7 mouse cellular contexts compared by ENCODE assay signal in genomic region chr12:100958621-100959592, GRCm38 (mm10). TPM values are rescaled to one million over a fixed set of nuclear protein-coding genes. Genes with fewer than 3 reads are reported as not detected.
A peak's percentile ranks its signal among the peaks of the same experiment; 100 is the strongest.
DNase-seq lines count a peak whose midpoint lies in the region; ATAC-seq and TF ChIP-seq lines count a peak whose summit lies in the region.

No protein-coding gene starts in this region.

- H3K4me1 ChIP-seq in neural tube, embryonic 13.5 days (replicated peaks): peaks cover 31% of the 10 kb centered on the region
- H3K4me1 ChIP-seq in embryonic facial prominence, embryonic 15.5 days: peaks cover 24% of the 10 kb centered on the region
- peaks cover 13% of the 10 kb centered on the region; the same call in 1 of the 2 replicates for H3K4me1 ChIP-seq in heart, postnatal 0 days (ENCODE audit: control insufficient read depth, insufficient read depth)
- H3K4me1 ChIP-seq in spleen, adult 2 months (ENCODE audit: control insufficient read depth, insufficient read depth, insufficient read length): no peaks in the 10 kb centered on the region; the same call in 1 of the 2 replicates

- TF ChIP-seq POLR2A in spleen, adult 2 months (IDR thresholded peaks at IDR 0.05; ENCODE audit: low read depth, low read length): no peak

- no peak overlapping the region for H3K4me3 ChIP-seq in neural tube, embryonic 13.5 days
- no peak overlapping the region for H3K4me3 ChIP-seq in embryonic facial prominence, embryonic 15.5 days (replicated peaks)
- no peak overlapping the region for H3K4me3 ChIP-seq in heart, postnatal 0 days (ENCODE audit: low read depth, low read length)
- no peak overlapping the region for H3K4me3 ChIP-seq in spleen, adult 2 months (ENCODE audit: extremely low read depth, insufficient read depth, insufficient read length)

- peak; percentile 48 for ATAC-seq in neural tube, embryonic 13.5 days (ENCODE audit: low read depth)
- 0 out of 2 replicates have a peak, but pooled peaks have one; percentile 32 for ATAC-seq in embryonic facial prominence, embryonic 15.5 days (ENCODE audit: insufficient number of reproducible peaks, low FRiP score, low TSS enrichment, low read depth)
- ATAC-seq in heart, postnatal 0 days (ENCODE audit: insufficient read depth, low read depth): peak; percentile 65

- 70% methylated on average over 15 of the region's 15 CpGs for WGBS in neural tube, embryonic 13.5 days
- 52% methylated on average over 15 of the region's 15 CpGs for WGBS in embryonic facial prominence, embryonic 15.5 days
- WGBS in heart, postnatal 0 days: 37% methylated on average over 15 of the region's 15 CpGs
- WGBS in spleen, adult 2 months: 69% methylated on average over 15 of the region's 15 CpGs

- peaks cover 32% of the 10 kb centered on the region for H3K27me3 ChIP-seq in neural tube, embryonic 13.5 days
- no peaks in the 10 kb centered on the region for H3K27me3 ChIP-seq in embryonic facial prominence, embryonic 15.5 days
- peaks cover 16% of the 10 kb centered on the region for H3K27me3 ChIP-seq in heart, postnatal 0 days (ENCODE audit: control insufficient read depth, insufficient read depth, low read length)
- no peaks in the 10 kb centered on the region for H3K27me3 ChIP-seq in spleen, adult 2 months (ENCODE audit: control insufficient read depth, insufficient read depth, low read length)

- peaks cover under 1% of the 10 kb centered on the region; the same call in 1 of the 2 replicates for H3K36me3 ChIP-seq in neural tube, embryonic 13.5 days
- H3K36me3 ChIP-seq in embryonic facial prominence, embryonic 15.5 days: no peaks in the 10 kb centered on the region
- no peaks in the 10 kb centered on the region for H3K36me3 ChIP-seq in heart, postnatal 0 days (replicated peaks; ENCODE audit: control insufficient read depth, insufficient read depth, low read length)
- H3K36me3 ChIP-seq in spleen, adult 2 months (ENCODE audit: control insufficient read depth, insufficient read depth, low read length): peaks cover 14% of the 10 kb centered on the region

- H3K4me2 ChIP-seq in neural tube, embryonic 13.5 days: no peak overlapping the region
- no peak overlapping the region for H3K4me2 ChIP-seq in embryonic facial prominence, embryonic 15.5 days (replicated peaks)
- no peak overlapping the region for H3K4me2 ChIP-seq in heart, postnatal 0 days (ENCODE audit: low read depth, low read length)

- no peak overlapping the region for H3K9ac ChIP-seq in neural tube, embryonic 13.5 days
- no peak overlapping the region for H3K9ac ChIP-seq in embryonic facial prominence, embryonic 15.5 days
- H3K9ac ChIP-seq in heart, postnatal 0 days (replicated peaks; ENCODE audit: low read depth, low read length): 0 out of 2 replicates have a peak overlapping the region, but pooled peaks have one; percentile 4

- intact Hi-C loops in left cerebral cortex, postnatal 10 days (cut with DNase I): no loop called here

- 0 out of 2 replicates have a peak overlapping the region, but pooled peaks have one; percentile 18 for H3K27ac ChIP-seq in neural tube, embryonic 13.5 days (replicated peaks)
- no peak overlapping the region for H3K27ac ChIP-seq in embryonic facial prominence, embryonic 15.5 days (replicated peaks)
- no peak overlapping the region for H3K27ac ChIP-seq in heart, postnatal 0 days (ENCODE audit: low read depth)
- H3K27ac ChIP-seq in spleen, adult 2 months (ENCODE audit: insufficient read depth, low read length): peak overlapping the region; percentile 39; the same call in 1 of the 2 replicates

- TF ChIP-seq CTCF in heart, postnatal 0 days (IDR thresholded peaks at IDR 0.05; ENCODE audit: low read depth): no peak
- no peak for TF ChIP-seq CTCF in spleen, adult 2 months (IDR thresholded peaks at IDR 0.05; ENCODE audit: extremely low read depth, insufficient read depth, insufficient read length, insufficient replicate concordance)

- DNase-seq in neural tube, embryonic 10.5 days (ENCODE audit: extremely low spot score, low spot score): no peak
- peak; percentile 45 for DNase-seq in heart, postnatal 0 days (ENCODE audit: low spot score)
- DNase-seq in kidney, postnatal 4 days: peak; percentile 34 to 52
- DNase-seq in spleen, adult 2 months (ENCODE audit: low read depth in 1 of 2, low spot score in 2 of 2): no peak
- DNase-seq in left cerebral cortex, postnatal 10 days (ENCODE audit: extremely low spot score in 1 of 2, low spot score in 2 of 2): no peak

- H3K9me3 ChIP-seq in neural tube, embryonic 13.5 days: no peaks in the 10 kb centered on the region
- no peaks in the 10 kb centered on the region for H3K9me3 ChIP-seq in embryonic facial prominence, embryonic 15.5 days (replicated peaks)
- H3K9me3 ChIP-seq in heart, postnatal 0 days (replicated peaks; ENCODE audit: control insufficient read depth, low read length): no peaks in the 10 kb centered on the region

- TF ChIP-seq EP300 in heart, postnatal 0 days (IDR thresholded peaks at IDR 0.05; ENCODE audit: low read depth): no peak

RNA-seq across cellular contexts. Expression of gene Gpr68, which starts 50.9 kb away (rescaled TPM):
- polyA plus RNA-seq in neural tube, embryonic 13.5 days (2015; fragmentation: Nextera tagmentation; extraction: Ambion mirVana): 2.1 and 2.2 TPM in 2 replicates
- polyA plus RNA-seq in embryonic facial prominence, embryonic 15.5 days (2015; fragmentation: Nextera tagmentation; extraction: Ambion mirVana): 0.65 and 0.98 TPM in 2 replicates
- 2.5 and 7.4 TPM in 2 replicates for total RNA-seq in heart, postnatal 0 days (2014; rRNA removed; ENCODE audit: low replicate concordance)
- 1.8 and 2.0 TPM in 2 replicates for polyA plus RNA-seq in heart, postnatal 0 days (2015; fragmentation: Nextera tagmentation; extraction: Ambion mirVana)
- polyA plus RNA-seq in spleen, adult 2 months (2012; rRNA removed): 14.0 and 18.2 TPM in 2 replicates
- 1 to 10 TPM; 6.7 to 7.4 TPM for total RNA-seq in left cerebral cortex, postnatal 10 days (2021)

Comparison
In these comparisons a context has a peak if more than half of its experiments do, and no peak if none do; other contexts are left out.
1. H3K27ac ChIP-seq: peak in neural tube, embryonic 13.5 days (single experiment) and spleen, adult 2 months (single experiment); none in embryonic facial prominence, embryonic 15.5 days (single experiment) and heart, postnatal 0 days (single experiment).
2. DNase-seq: peak in heart, postnatal 0 days (single experiment) and kidney, postnatal 4 days (2 of 2); none in neural tube, embryonic 10.5 days (single experiment), spleen, adult 2 months (0 of 2) and left cerebral cortex, postnatal 10 days (0 of 2).
3. Peak in every context shown above with its lines, with median percentiles within 50 percentile points of each other: ATAC-seq.